Mouse (Mus musculus) c-Kit-positive CD71-negative TER-119-negative erythroid progenitor cells, embryonic 14.5 days (primary cell): ENCODE results near the gene Tor3a.
"Not testable (repeated sequence)": the region's sequence is repeated elsewhere in the genome, so short reads cannot be mapped to it uniquely, and the experiment has no call there.

Source experiments
- DNase-seq: peaks from one replicate; pipeline ENCODE4 v3.0.0-alpha.2; 2013; ENCODE audit warnings: low read depth

Tor3a gene

GRCm38 (mm10) chr1:156671921-156672320, 2.2 kb downstream of the Tor3a start:
- DNase-seq, result no peak

- no peak for DNase-seq
Measured at GRCm38 (mm10) chr1:156669208-156669983, 4.8 kb downstream of the Tor3a start.

- DNase-seq, result no peak
Measured at GRCm38 (mm10) chr1:156668602-156669001, 5.6 kb downstream of the Tor3a start.

GRCm38 (mm10) chr1:156667141-156667926, 6.8 kb downstream of the Tor3a start:
- no peak for DNase-seq

GRCm38 (mm10) chr1:156665777-156666176, 8.4 kb downstream of the Tor3a start:
- no peak for DNase-seq

- not testable (repeated sequence) for DNase-seq
Measured at GRCm38 (mm10) chr1:156660660-156661236, 13.4 kb downstream of the Tor3a start.

GRCm38 (mm10) chr1:156659906-156660659, 14.1 kb downstream of the Tor3a start:
- DNase-seq, result no peak

- DNase-seq, result no peak
Measured at GRCm38 (mm10) chr1:156658676-156659075, 15.5 kb downstream of the Tor3a start.

- DNase-seq, result no peak
Measured at GRCm38 (mm10) chr1:156657523-156657922, 16.6 kb downstream of the Tor3a start.

GRCm38 (mm10) chr1:156654735-156655530, 19.2 kb downstream of the Tor3a start:
- DNase-seq, result no peak

- no peak for DNase-seq
Measured at GRCm38 (mm10) chr1:156652189-156652822, 21.9 kb downstream of the Tor3a start.

- no peak for DNase-seq
Measured at GRCm38 (mm10) chr1:156650631-156651030, 23.5 kb downstream of the Tor3a start.

- DNase-seq, result no peak
Measured at GRCm38 (mm10) chr1:156648705-156649104, 25.5 kb downstream of the Tor3a start.

- no peak for DNase-seq
Measured at GRCm38 (mm10) chr1:156645971-156646370, 28.2 kb downstream of the Tor3a start.

- DNase-seq, result no peak
Measured at GRCm38 (mm10) chr1:156644780-156645523, 29.2 kb downstream of the Tor3a start.

- DNase-seq, result no peak
Measured at GRCm38 (mm10) chr1:156644061-156644460, 30.1 kb downstream of the Tor3a start.

GRCm38 (mm10) chr1:156642813-156643212, 31.3 kb downstream of the Tor3a start:
- DNase-seq, result no peak

- DNase-seq, result no peak
Measured at GRCm38 (mm10) chr1:156641808-156642207, 32.3 kb downstream of the Tor3a start.

- no peak for DNase-seq
Measured at GRCm38 (mm10) chr1:156640577-156640976, 33.6 kb downstream of the Tor3a start.

- no peak for DNase-seq
Measured at GRCm38 (mm10) chr1:156639455-156639854, 34.7 kb downstream of the Tor3a start.
